Mouse (Mus musculus) brain, embryonic 14.5 days (tissue): Measurements from ENCODE around the gene Slc18b1.

ENCODE experiments used
- CTCF ChIP-seq: fragments of 200-500 bp; IDR thresholded peaks from 2 replicates; pipeline ENCODE4 v1.5.1; 2012; ENCODE audit warnings: inconsistent platforms, mild to moderate bottlenecking, moderate library complexity, borderline replicate concordance; ENCODE audit not compliant: insufficient read depth, insufficient read length; ENCODE audit errors: extremely low read depth
- POLR2A ChIP-seq: fragments of 200-500 bp; IDR thresholded peaks from 2 replicates; pipeline ENCODE4 v1.6.1; 2012; ENCODE audit warnings: mild to moderate bottlenecking, inconsistent platforms, borderline replicate concordance; ENCODE audit not compliant: poor library complexity, insufficient read depth, insufficient read length, severe bottlenecking; ENCODE audit errors: extremely low read depth

DNA sequence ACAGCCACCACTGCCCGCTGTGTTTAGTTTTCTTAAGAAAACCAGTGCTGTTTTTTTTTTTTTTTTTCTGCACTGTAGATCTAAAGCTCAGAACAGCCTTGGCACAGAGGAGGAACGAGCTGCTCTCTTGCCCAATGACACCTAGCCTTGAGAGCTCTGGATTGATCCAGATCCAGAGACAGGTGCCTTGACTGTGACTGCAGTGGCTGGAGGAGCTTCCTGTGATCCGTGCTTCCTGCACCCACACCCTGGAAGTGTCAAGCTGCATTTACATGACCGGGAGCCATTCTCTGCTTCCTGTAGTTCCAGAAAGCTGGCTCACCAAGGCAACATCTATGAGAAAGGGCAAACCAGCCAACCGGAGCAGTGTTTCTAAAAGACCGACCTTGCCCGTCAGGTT, 29.7 kb downstream of the Slc18b1 start:
- TF ChIP-seq POLR2A, result no peak
- no peak for TF ChIP-seq CTCF
